Mouse (Mus musculus) spleen, adult 10 weeks (tissue): Measurements from ENCODE around the gene Adamts13. TPM values are rescaled to one million over a fixed set of nuclear protein-coding genes. Genes with fewer than 3 reads are reported as not detected.

Experiments
- polyA plus RNA-seq: library from polyadenylated mRNA; stranded (reverse); fragments of 350-450 nt; fragmentation: Illumina TruSeq; extraction: RNeasy Lipid Tissue Mini Kit (QIAGEN cat#74804); gene quantifications from one replicate; pipeline ENCODE4 v1.2.3, GENCODE M21; 2015; ENCODE audit warnings: low replicate concordance; ENCODE audit not compliant: insufficient read depth

Gene Adamts13
- 0.75 TPM for polyA plus RNA-seq

DNA sequence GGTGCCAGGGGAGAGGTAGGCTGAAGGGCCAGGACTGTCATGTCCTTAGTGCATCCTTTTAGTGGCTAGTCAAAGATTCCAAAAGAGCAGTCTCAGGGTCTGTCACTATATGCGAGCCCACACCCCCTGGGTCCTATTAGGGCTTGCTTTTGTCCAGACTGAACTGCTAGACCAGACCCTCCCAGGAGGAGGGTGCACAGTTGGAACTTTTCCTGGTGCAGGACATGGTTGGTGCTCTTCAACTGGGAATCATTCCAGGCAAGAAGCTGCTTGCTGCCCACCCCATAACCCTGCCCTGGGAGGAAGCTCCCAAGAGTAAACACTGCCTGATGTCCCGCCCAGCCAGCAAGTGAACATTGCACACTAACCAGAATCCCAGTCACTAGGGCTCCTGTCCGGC lies at the start of gene Adamts13:
Adamts13 (plus strand) TSS at position 301 of the 400 bp plus-strand sequence.

DNA sequence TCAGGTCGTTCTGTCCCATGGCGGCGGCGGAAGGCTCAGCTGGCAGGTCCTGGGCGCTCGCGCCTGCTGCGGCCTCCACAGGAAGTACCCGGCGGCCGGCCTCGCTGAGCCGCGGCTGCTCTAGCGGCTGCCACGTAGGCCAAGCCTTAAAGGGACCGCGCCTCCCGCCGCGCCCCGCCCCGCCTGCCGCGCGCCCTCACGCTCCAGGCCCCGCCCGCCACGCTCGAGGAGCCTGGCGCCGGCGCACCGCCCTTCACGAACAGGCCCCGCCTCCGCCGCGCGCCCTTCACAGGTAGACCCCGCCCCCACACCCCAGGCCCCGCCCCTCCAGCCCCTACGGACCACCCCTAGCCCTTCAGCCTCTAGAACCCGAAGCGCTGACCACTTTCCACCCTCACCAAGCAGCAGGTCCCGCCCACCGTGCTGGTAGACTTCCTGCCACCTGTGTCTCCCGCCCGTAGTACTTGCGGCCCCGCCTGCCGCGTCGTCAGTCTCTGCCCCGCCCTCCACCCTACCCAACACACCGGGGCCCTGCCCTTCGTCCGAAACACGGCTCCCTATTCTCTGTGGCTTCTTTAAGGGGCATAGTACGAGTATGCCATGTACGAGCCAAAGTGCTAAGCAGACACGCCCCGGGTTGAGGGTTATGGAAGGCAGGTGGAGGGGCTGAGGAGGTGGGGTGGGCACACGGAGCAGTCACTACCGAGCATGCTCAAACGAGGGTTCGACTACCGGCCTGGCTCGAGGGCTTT lies 39.7 kb upstream of the Adamts13 start, which contains the start of the genes Surf4 and Stkld1:
Surf4 (minus strand) TSS at position 625 of the 752 bp plus-strand sequence.
Stkld1 (plus strand) TSS at position 744 of the 752 bp plus-strand sequence.

DNA sequence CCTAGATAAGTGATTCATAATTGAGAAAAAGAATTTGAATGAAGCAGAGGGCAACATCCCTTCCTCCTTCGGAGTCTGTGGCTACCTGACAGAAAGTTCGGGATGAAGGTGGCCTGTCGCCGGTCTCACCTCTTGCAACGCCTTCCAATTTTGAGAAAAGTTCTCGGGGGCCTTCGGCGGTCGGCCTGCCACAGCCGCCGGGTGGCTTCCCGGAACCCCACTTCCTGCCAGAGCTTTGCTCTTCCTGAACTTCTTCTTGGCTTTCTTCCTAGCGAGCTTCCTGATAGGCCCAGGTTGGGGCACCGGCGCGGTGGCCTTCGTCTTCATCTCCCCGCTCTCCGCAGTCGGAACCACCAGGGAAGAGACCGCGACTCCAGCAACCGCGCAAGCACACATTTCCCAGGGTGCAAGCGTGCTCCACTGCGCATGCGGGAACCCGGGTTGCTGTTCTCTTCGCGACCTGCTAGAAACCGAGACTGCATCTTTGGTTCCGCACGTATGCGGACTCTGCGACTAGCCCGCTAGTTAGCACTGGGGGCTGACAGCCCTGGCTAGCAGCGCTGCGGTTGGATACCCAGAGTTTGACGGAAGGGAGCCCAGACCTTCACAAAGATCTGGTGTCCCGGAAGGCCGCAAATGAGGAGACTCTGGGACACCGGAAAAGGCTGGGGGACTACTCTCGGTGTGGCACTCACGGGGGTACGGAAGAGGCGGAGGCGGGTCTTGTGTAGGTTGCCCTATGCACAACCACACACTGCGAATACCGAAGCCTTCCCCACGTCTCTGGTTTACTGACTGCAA lies 9.1 kb upstream of the Adamts13 start, which contains the start of gene Rexo4:
Rexo4 (minus strand) TSS at position 464 of the 801 bp plus-strand sequence.

DNA sequence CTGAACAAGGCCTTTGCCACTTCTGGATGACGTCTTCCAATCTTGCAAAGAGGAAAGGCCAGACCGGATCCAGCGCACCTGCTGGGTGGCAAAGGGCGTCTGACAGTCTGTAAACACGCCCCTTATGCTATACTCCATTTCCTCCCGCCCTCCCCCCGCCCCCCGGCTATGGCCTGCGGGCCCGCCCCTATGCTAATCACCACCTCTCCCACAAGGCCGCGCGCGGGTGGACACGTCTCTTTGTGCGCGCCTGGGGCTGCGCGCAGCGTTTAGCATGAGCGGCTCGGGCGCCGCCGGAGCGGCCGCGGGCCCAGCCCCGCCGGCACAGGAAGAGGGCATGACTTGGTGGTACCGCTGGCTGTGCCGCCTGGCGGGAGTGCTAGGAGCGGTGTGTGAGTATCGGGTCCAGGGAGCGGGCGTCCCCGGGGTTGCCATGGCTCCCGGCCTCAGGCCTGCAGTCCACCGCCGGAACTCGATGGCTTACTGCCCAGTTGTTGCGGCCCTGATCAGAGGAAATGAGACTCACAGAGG lies 36.6 kb downstream of the Adamts13 start, which contains the start of gene Cacfd1:
Cacfd1 (plus strand) TSS at position 213 of the 531 bp plus-strand sequence.

DNA sequence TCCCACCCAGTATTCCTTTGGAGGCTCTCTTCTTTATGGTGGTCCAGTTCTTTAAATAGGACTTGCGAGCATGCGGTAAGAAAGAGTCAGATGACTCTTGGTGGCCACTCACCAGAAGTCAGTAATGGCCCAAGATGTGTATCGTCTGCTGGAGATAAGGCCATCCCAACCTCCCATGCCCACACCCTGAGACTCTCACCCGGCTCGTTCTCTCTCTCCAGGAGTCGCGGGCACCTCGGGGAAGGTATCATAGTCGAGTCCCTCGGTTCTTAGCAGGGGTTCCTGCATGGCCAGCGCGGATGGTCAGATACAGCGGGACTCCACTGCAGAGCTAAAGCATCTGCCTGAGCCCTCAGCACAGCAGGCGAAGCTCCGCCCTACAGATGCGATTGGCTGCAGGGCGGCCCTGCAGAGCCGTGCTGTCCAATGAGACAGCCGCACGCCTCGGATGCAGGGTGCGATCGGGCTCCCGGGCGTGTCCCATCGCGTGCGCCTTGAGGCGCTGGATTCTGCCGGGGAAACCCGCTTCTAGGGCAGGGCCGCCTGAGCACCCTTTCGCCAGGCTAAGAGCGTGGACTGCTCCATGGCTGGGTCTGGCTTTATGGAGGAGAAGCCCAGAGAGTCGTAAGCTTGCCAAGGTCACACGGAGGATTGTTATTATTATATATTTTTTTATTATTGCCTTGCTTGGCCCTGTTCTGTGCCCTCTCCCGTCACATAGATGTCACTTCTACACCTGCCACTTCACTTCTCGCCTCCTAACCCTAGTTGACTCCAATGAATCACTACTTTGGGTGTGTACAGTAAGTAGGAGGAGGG lies 54.6 kb downstream of the Adamts13 start, which contains the start of gene Slc2a6:
Slc2a6 (minus strand) TSS at position 381 of the 819 bp plus-strand sequence.

Other genes with a start within 250 kb of the Adamts13 start
- not detected for gene Abo, start 108.4 kb upstream of the Adamts13 start, polyA plus RNA-seq
- gene Surf6, start 70.5 kb upstream of the Adamts13 start, polyA plus RNA-seq = 33.4 TPM
- gene Med22, start 62.7 kb upstream of the Adamts13 start, polyA plus RNA-seq = 19.2 TPM
- 923 TPM for gene Rpl7a, start 62.7 kb upstream of the Adamts13 start, polyA plus RNA-seq
- gene Surf2, start 57.0 kb upstream of the Adamts13 start, polyA plus RNA-seq = 63.0 TPM
- gene Surf1, start 56.9 kb upstream of the Adamts13 start, polyA plus RNA-seq = 103 TPM
- gene Surf4, start 39.5 kb upstream of the Adamts13 start, polyA plus RNA-seq = 68.3 TPM
- gene Stkld1, start 39.4 kb upstream of the Adamts13 start, polyA plus RNA-seq = 0.40 TPM
- gene Rexo4, start 9.0 kb upstream of the Adamts13 start, polyA plus RNA-seq = 108 TPM
- 32.7 TPM for gene Cacfd1, start 36.5 kb downstream of the Adamts13 start, polyA plus RNA-seq
- gene Slc2a6, start 54.6 kb downstream of the Adamts13 start, polyA plus RNA-seq = 2.7 TPM
- 0.54 TPM for gene Mymk, start 98.8 kb downstream of the Adamts13 start, polyA plus RNA-seq
- 10.1 TPM for gene Adamtsl2, start 106.0 kb downstream of the Adamts13 start, polyA plus RNA-seq
- not detected for gene Fam163b, start 169.1 kb downstream of the Adamts13 start, polyA plus RNA-seq
- gene Dbh, start 191.8 kb downstream of the Adamts13 start, polyA plus RNA-seq = not detected